Mouse (Mus musculus) layer of hippocampus, adult 18-20 months (tissue): ENCODE results near the gene Nxf1. TPM values are rescaled to one million over a fixed set of nuclear protein-coding genes. Genes with fewer than 3 reads are reported as not detected.
"Not testable (repeated sequence)": the region's sequence is repeated elsewhere in the genome, so short reads cannot be mapped to it uniquely, and the experiment has no call there.

ENCODE experiments used
- DNase-seq, 2 experiments: peaks; one replicate each; pipeline ENCODE4 v3.0.0; 2022; ENCODE audit warnings: low spot score in 2 of 2
- long read RNA-seq: library from polyadenylated mRNA; stranded (forward); transcript quantifications from one replicate; pipeline ENCODE4 v2.0.0, GENCODE M21; 2021
- total RNA-seq, 2 experiments: library from RNA; stranded (reverse); gene quantifications; 2 replicates each; pipeline ENCODE4 v1.2.3; 2021

Gene Nxf1
- 10 to 100 TPM; 94.5 to 95.3 TPM for total RNA-seq
- long read RNA-seq, full-length matches to known transcripts, result 68 of 106 reads
- long read RNA-seq, partial matches to known transcripts, result 26 of 106 reads
- long read RNA-seq, other reads (novel, unspliced or antisense), result 12 of 106 reads

- peak; percentile 87 to 94 for DNase-seq
Measured at GRCm38 (mm10) chr19:8756635-8757387, at the start of gene Nxf1. Nxf1 (plus strand) TSS chr19:8757073.

GRCm38 (mm10) chr19:8708954-8709353, 47.9 kb upstream of the Nxf1 start:
- DNase-seq, result no peak

- peak in 1 of 2 experiments; percentile 37 for DNase-seq
Measured at GRCm38 (mm10) chr19:8710057-8710456, 46.8 kb upstream of the Nxf1 start.

GRCm38 (mm10) chr19:8711506-8711905, 45.4 kb upstream of the Nxf1 start:
- no peak for DNase-seq

- no peak for DNase-seq
Measured at GRCm38 (mm10) chr19:8711949-8712869, 44.7 kb upstream of the Nxf1 start.

- DNase-seq, result peak in 1 of 2 experiments; percentile 58
Measured at GRCm38 (mm10) chr19:8712870-8713305, 44.0 kb upstream of the Nxf1 start.

- DNase-seq, result peak; percentile 88 to 97
Measured at GRCm38 (mm10) chr19:8713306-8713996, 43.4 kb upstream of the Nxf1 start.

GRCm38 (mm10) chr19:8713997-8714652, 42.7 kb upstream of the Nxf1 start:
- DNase-seq, result no peak

GRCm38 (mm10) chr19:8714653-8715481, 42.0 kb upstream of the Nxf1 start:
- DNase-seq, result peak in 1 of 2 experiments; percentile 23

- no peak for DNase-seq
Measured at GRCm38 (mm10) chr19:8715868-8716766, 40.8 kb upstream of the Nxf1 start.

GRCm38 (mm10) chr19:8716767-8717475, 40.0 kb upstream of the Nxf1 start:
- no peak for DNase-seq

- peak in 1 of 2 experiments; percentile 69 for DNase-seq
Measured at GRCm38 (mm10) chr19:8718357-8718756, 38.5 kb upstream of the Nxf1 start.

- DNase-seq, result not testable (repeated sequence)
Measured at GRCm38 (mm10) chr19:8719037-8719436, 37.8 kb upstream of the Nxf1 start.

- DNase-seq, result no peak
Measured at GRCm38 (mm10) chr19:8721378-8721777, 35.5 kb upstream of the Nxf1 start.

- no peak for DNase-seq
Measured at GRCm38 (mm10) chr19:8722021-8722420, 34.9 kb upstream of the Nxf1 start.

GRCm38 (mm10) chr19:8722559-8722906, 34.3 kb upstream of the Nxf1 start:
- DNase-seq, result no peak

GRCm38 (mm10) chr19:8722907-8723573, 33.8 kb upstream of the Nxf1 start, which contains the start of gene Slc3a2:
Slc3a2 (minus strand) TSS chr19:8723369.
- DNase-seq, result peak; percentile 98
